Mouse (Mus musculus) thymus, adult 18-20 months (tissue): ENCODE results near the gene Prpf8.
"Not testable (repeated sequence)": the region's sequence is repeated elsewhere in the genome, so short reads cannot be mapped to it uniquely, and the experiment has no call there.

Source experiments
- DNase-seq, 2 experiments: peaks; one replicate each; pipeline ENCODE4 v3.0.0; 2022; ENCODE audit warnings: mixed read lengths in 2 of 2

Prpf8 gene

GRCm38 (mm10) chr11:75535106-75535795 is 48.6 kb downstream of the Prpf8 start:
- no peak for DNase-seq

- no peak for DNase-seq
Measured at GRCm38 (mm10) chr11:75536255-75537024, 49.8 kb downstream of the Prpf8 start.

- DNase-seq: no peak
Measured at GRCm38 (mm10) chr11:75537025-75537414, 50.4 kb downstream of the Prpf8 start.

- DNase-seq: peak; percentile 55 to 71
Measured at GRCm38 (mm10) chr11:75537491-75538183, 51.0 kb downstream of the Prpf8 start.

GRCm38 (mm10) chr11:75538184-75538969 is 51.8 kb downstream of the Prpf8 start:
- DNase-seq: no peak

- no peak for DNase-seq
Measured at GRCm38 (mm10) chr11:75538970-75539299, 52.3 kb downstream of the Prpf8 start.

- no peak for DNase-seq
Measured at GRCm38 (mm10) chr11:75540209-75540608, 53.6 kb downstream of the Prpf8 start.

- peak in 1 of 2 experiments; percentile 51 for DNase-seq
Measured at GRCm38 (mm10) chr11:75540710-75541581, 54.3 kb downstream of the Prpf8 start.

GRCm38 (mm10) chr11:75544713-75545112 is 58.1 kb downstream of the Prpf8 start:
- no peak for DNase-seq

- no peak for DNase-seq
Measured at GRCm38 (mm10) chr11:75546057-75546456, 59.4 kb downstream of the Prpf8 start.

GRCm38 (mm10) chr11:75549658-75550111 is 63.1 kb downstream of the Prpf8 start:
- DNase-seq: no peak

GRCm38 (mm10) chr11:75550200-75550946 is 63.8 kb downstream of the Prpf8 start:
- no peak for DNase-seq

- no peak for DNase-seq
Measured at GRCm38 (mm10) chr11:75551321-75551720, 64.7 kb downstream of the Prpf8 start.

GRCm38 (mm10) chr11:75551961-75552441 is 65.4 kb downstream of the Prpf8 start:
- no peak for DNase-seq

GRCm38 (mm10) chr11:75552906-75553482 is 66.4 kb downstream of the Prpf8 start:
- DNase-seq: no peak

GRCm38 (mm10) chr11:75556006-75556405 is 69.4 kb downstream of the Prpf8 start:
- not testable (repeated sequence) for DNase-seq

GRCm38 (mm10) chr11:75557142-75557541 is 70.5 kb downstream of the Prpf8 start:
- no peak for DNase-seq

- no peak for DNase-seq
Measured at GRCm38 (mm10) chr11:75558101-75558500, 71.5 kb downstream of the Prpf8 start.
